Comparison of ENCODE assay signal across 17 mouse cellular contexts in the genomic region with DNA sequence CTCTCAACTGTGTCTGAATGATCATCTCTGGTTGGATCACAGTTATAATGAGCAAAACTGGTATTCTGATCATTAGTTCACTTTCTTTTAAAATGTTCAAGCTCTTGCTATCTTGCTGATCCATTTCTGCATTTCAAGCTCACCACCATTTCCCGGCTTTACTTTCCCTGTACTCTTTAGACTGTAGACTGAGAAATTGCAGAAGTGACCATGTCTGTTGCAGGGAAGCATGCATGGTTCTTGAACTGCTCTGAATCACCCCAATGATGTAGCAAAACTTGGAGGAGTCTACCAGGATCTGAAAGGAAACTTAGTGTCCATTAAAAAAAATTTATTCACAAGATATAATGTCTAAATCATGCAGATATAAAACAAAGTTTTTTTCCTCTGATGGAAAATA. TPM values are rescaled to one million over a fixed set of nuclear protein-coding genes. Genes with fewer than 3 reads are reported as not detected.
"Had no signal": no experiment of that assay in that cellular context is flagged by ENCODE, and none has a peak within 500 bp of the region (broad histone marks: within the 10 kb centered on the region; RNA-seq: fewer than 3 reads in every experiment).

No protein-coding gene starts in this region.

- H3K4me3 ChIP-seq: limb, embryonic 15.5 days; liver, embryonic 15.5 days; lung, embryonic 15.5 days; megakaryocyte, embryonic 14.5 days; midbrain, embryonic 15.5 days; neural tube, embryonic 13.5 days had no signal

- H3K4me2 ChIP-seq: limb, embryonic 15.5 days; liver, embryonic 15.5 days; lung, embryonic 15.5 days; midbrain, embryonic 11.5 days; midbrain, embryonic 15.5 days; neural tube, embryonic 13.5 days had no signal

- ATAC-seq: inflammation-experienced regulatory T-cells, adult 6 months; intestine, postnatal 0 days; midbrain, embryonic 15.5 days had no signal

- DNase-seq: kidney, adult 8-10 months; kidney, postnatal 36 days; layer of hippocampus, adult 9-11 months; layer of hippocampus, postnatal 36 days; right cerebral cortex, adult 18-20 months; right cerebral cortex, postnatal 25 days; thymus, postnatal 4 days had no signal

- H3K9me3 ChIP-seq: limb, embryonic 15.5 days; liver, embryonic 15.5 days; lung, embryonic 15.5 days; megakaryocyte, embryonic 14.5 days had no signal

- H3K9ac ChIP-seq: limb, embryonic 15.5 days; liver, embryonic 15.5 days; lung, embryonic 15.5 days; midbrain, embryonic 15.5 days; neural tube, embryonic 13.5 days had no signal

- H3K27ac ChIP-seq: limb, embryonic 15.5 days; liver, embryonic 15.5 days; lung, embryonic 15.5 days; midbrain, embryonic 15.5 days; neural tube, embryonic 13.5 days had no signal

- H3K27me3 ChIP-seq: limb, embryonic 15.5 days; liver, embryonic 15.5 days; lung, embryonic 15.5 days; midbrain, embryonic 15.5 days; neural tube, embryonic 13.5 days had no signal

- H3K36me3 ChIP-seq: limb, embryonic 15.5 days; liver, embryonic 15.5 days; lung, embryonic 15.5 days; midbrain, embryonic 15.5 days had no signal

RNA-seq across cellular contexts. Expression of a gene that starts 8.3 kb away (rescaled TPM):
- polyA plus RNA-seq: inflammation-experienced regulatory T-cells, adult 6 months; small intestine, adult 2 months had no signal
